16 mouse cellular contexts compared by ENCODE assay signal in genomic region chr12:108909846-108910433, GRCm38 (mm10). TPM values are rescaled to one million over a fixed set of nuclear protein-coding genes. Genes with fewer than 3 reads are reported as not detected.
DNase-seq lines count a peak whose midpoint lies in the region; ATAC-seq and TF ChIP-seq lines count a peak whose summit lies in the region.
"Had no signal": no experiment of that assay in that cellular context is flagged by ENCODE, and none has a peak within 500 bp of the region (broad histone marks: within the 10 kb centered on the region; RNA-seq: fewer than 3 reads in every experiment).

No protein-coding gene starts in this region.

- H3K4me1 ChIP-seq in hindbrain, embryonic 10.5 days (replicated peaks), result peaks cover 58% of the 10 kb centered on the region
- peaks cover 11% of the 10 kb centered on the region; the same call in 1 of the 2 replicates for H3K4me1 ChIP-seq in hindbrain, postnatal 0 days (ENCODE audit: insufficient read depth, low read length)
- H3K4me1 ChIP-seq in midbrain, embryonic 12.5 days, result peaks cover 78% of the 10 kb centered on the region
- peaks cover 90% of the 10 kb centered on the region for H3K4me1 ChIP-seq in midbrain, embryonic 13.5 days (replicated peaks)
- H3K4me1 ChIP-seq in embryonic fibroblast, embryonic 13.5 days (ENCODE audit: control insufficient read depth, insufficient read depth, low read length), result peaks cover 20% of the 10 kb centered on the region
- peaks cover 34% of the 10 kb centered on the region for H3K4me1 ChIP-seq in stomach, embryonic 16.5 days (ENCODE audit: control insufficient read depth, insufficient read depth, low read length)

- H3K27me3 ChIP-seq in hindbrain, embryonic 10.5 days (ENCODE audit: insufficient read depth, poor library complexity, severe bottlenecking), result peaks cover 5% of the 10 kb centered on the region; the same call in 1 of the 2 replicates
- H3K27me3 ChIP-seq in hindbrain, postnatal 0 days (ENCODE audit: insufficient read depth, low read length), result no peaks in the 10 kb centered on the region
- 0 out of 2 replicates have a peak, but pooled peaks cover 11% of the 10 kb centered on the region for H3K27me3 ChIP-seq in midbrain, embryonic 12.5 days
- H3K27me3 ChIP-seq in midbrain, embryonic 13.5 days, result peaks cover 8% of the 10 kb centered on the region
- H3K27me3 ChIP-seq in stomach, embryonic 16.5 days (ENCODE audit: control insufficient read depth, insufficient read depth, low read length), result no peaks in the 10 kb centered on the region

- no peak overlapping the region for H3K9ac ChIP-seq in hindbrain, postnatal 0 days (replicated peaks; ENCODE audit: low read length)
- H3K9ac ChIP-seq in midbrain, embryonic 12.5 days (replicated peaks), result no peak overlapping the region
- no peak overlapping the region for H3K9ac ChIP-seq in midbrain, embryonic 13.5 days (replicated peaks)
- H3K9ac ChIP-seq in stomach, embryonic 16.5 days (ENCODE audit: low read length), result no peak overlapping the region
- H3K9ac ChIP-seq: limb, embryonic 15.5 days had no signal

- H3K27ac ChIP-seq in hindbrain, embryonic 10.5 days, result peak overlapping the region; percentile 25; the same call in 1 of the 2 replicates
- no peak overlapping the region for H3K27ac ChIP-seq in hindbrain, postnatal 0 days
- peak overlapping the region; percentile 58 for H3K27ac ChIP-seq in midbrain, embryonic 12.5 days (replicated peaks)
- no peak overlapping the region for H3K27ac ChIP-seq in midbrain, embryonic 13.5 days
- H3K27ac ChIP-seq in embryonic fibroblast, embryonic 13.5 days (ENCODE audit: insufficient read depth, low read length), result peak overlapping the region; percentile 78
- H3K27ac ChIP-seq in stomach, embryonic 16.5 days (ENCODE audit: low read length), result peak overlapping the region; percentile 69
- H3K27ac ChIP-seq in gastrocnemius, adult 2 months, result no peak overlapping the region
- H3K27ac ChIP-seq: heart, adult 2 months; limb, embryonic 15.5 days had no signal

- TF ChIP-seq POLR2A in embryonic fibroblast, embryonic 13.5 days (IDR thresholded peaks at IDR 0.05; ENCODE audit: low read depth, low read length), result no peak

- TF ChIP-seq CTCF in hindbrain, postnatal 0 days (IDR thresholded peaks at IDR 0.05; ENCODE audit: low read depth), result no peak
- no peak for TF ChIP-seq CTCF in embryonic fibroblast, embryonic 13.5 days (IDR thresholded peaks at IDR 0.05; ENCODE audit: borderline replicate concordance, insufficient read depth, low read length)
- TF ChIP-seq CTCF in gastrocnemius, adult 2 months (IDR thresholded peaks at IDR 0.05), result no peak

- WGBS in hindbrain, embryonic 10.5 days, result 81% methylated on average over 8 of the region's 8 CpGs
- WGBS in hindbrain, postnatal 0 days, result 86% methylated on average over 8 of the region's 8 CpGs
- WGBS in midbrain, embryonic 12.5 days, result 84% methylated on average over 8 of the region's 8 CpGs
- 88% methylated on average over 8 of the region's 8 CpGs for WGBS in midbrain, embryonic 13.5 days
- WGBS in stomach, embryonic 16.5 days, result 46% methylated on average over 8 of the region's 8 CpGs

- intact Hi-C loops in gastrocnemius, adult 2 months (cut with DNase I), result loop anchor here (10.0 kb wide), 1 partner anchor 405 kb away; no protein-coding TSS in a partner anchor

- H3K9me3 ChIP-seq in hindbrain, embryonic 10.5 days, result no peaks in the 10 kb centered on the region
- no peaks in the 10 kb centered on the region for H3K9me3 ChIP-seq in hindbrain, postnatal 0 days (ENCODE audit: low read length)
- no peaks in the 10 kb centered on the region for H3K9me3 ChIP-seq in midbrain, embryonic 12.5 days
- H3K9me3 ChIP-seq in midbrain, embryonic 13.5 days, result no peaks in the 10 kb centered on the region
- no peaks in the 10 kb centered on the region for H3K9me3 ChIP-seq in stomach, embryonic 16.5 days (replicated peaks; ENCODE audit: control insufficient read depth, low read length)
- H3K9me3 ChIP-seq: limb, embryonic 15.5 days had no signal

- no peaks in the 10 kb centered on the region for H3K36me3 ChIP-seq in hindbrain, embryonic 10.5 days
- H3K36me3 ChIP-seq in hindbrain, postnatal 0 days (ENCODE audit: insufficient read depth, low read length), result no peaks in the 10 kb centered on the region
- H3K36me3 ChIP-seq in midbrain, embryonic 12.5 days, result no peaks in the 10 kb centered on the region
- H3K36me3 ChIP-seq in midbrain, embryonic 13.5 days, result no peaks in the 10 kb centered on the region
- no peaks in the 10 kb centered on the region for H3K36me3 ChIP-seq in stomach, embryonic 16.5 days (ENCODE audit: control insufficient read depth, insufficient read depth, low read length)
- H3K36me3 ChIP-seq: limb, embryonic 15.5 days had no signal

- ATAC-seq in hindbrain, postnatal 0 days, result no peak
- no peak for ATAC-seq in midbrain, embryonic 12.5 days (ENCODE audit: low FRiP score, low read depth)
- ATAC-seq in midbrain, embryonic 13.5 days, result no peak
- no peak for ATAC-seq in stomach, embryonic 16.5 days (ENCODE audit: insufficient read depth, low FRiP score)
- ATAC-seq: inflammation-experienced regulatory T-cells, adult 6 months had no signal

- H3K4me3 ChIP-seq in hindbrain, embryonic 10.5 days, result no peak overlapping the region
- no peak overlapping the region for H3K4me3 ChIP-seq in hindbrain, postnatal 0 days (ENCODE audit: low read length)
- no peak overlapping the region for H3K4me3 ChIP-seq in midbrain, embryonic 12.5 days
- no peak overlapping the region for H3K4me3 ChIP-seq in midbrain, embryonic 13.5 days (replicated peaks)
- no peak overlapping the region for H3K4me3 ChIP-seq in embryonic fibroblast, embryonic 13.5 days (ENCODE audit: insufficient read depth, low read length)
- H3K4me3 ChIP-seq in stomach, embryonic 16.5 days (replicated peaks; ENCODE audit: low read length), result no peak overlapping the region
- H3K4me3 ChIP-seq in gastrocnemius, adult 2 months, result no peak overlapping the region
- H3K4me3 ChIP-seq: heart, adult 2 months; limb, embryonic 15.5 days had no signal

- no peak for DNase-seq in hindbrain, embryonic 10.5 days (ENCODE audit: low spot score)
- no peak for DNase-seq in hindbrain, postnatal 0 days (ENCODE audit: low spot score)
- no peak for DNase-seq in gastrocnemius, adult 2 months
- DNase-seq: B cell, adult 2 months; cerebellum, adult 11-12 months; gastrocnemius, postnatal 10 days; heart, adult 2 months; kidney, postnatal 14 days; lung, adult 18-20 months; thymus, postnatal 25 days had no signal

- no peak overlapping the region for H3K4me2 ChIP-seq in hindbrain, postnatal 0 days (ENCODE audit: low read depth, low read length)
- no peak overlapping the region for H3K4me2 ChIP-seq in midbrain, embryonic 12.5 days (replicated peaks)
- H3K4me2 ChIP-seq in midbrain, embryonic 13.5 days (replicated peaks), result no peak overlapping the region
- H3K4me2 ChIP-seq in stomach, embryonic 16.5 days (ENCODE audit: low read depth, low read length), result no peak overlapping the region
- H3K4me2 ChIP-seq: limb, embryonic 15.5 days had no signal

RNA-seq across cellular contexts. Expression of gene Wars, which starts 16.0 kb away (rescaled TPM):
- polyA plus RNA-seq in hindbrain, embryonic 10.5 days (2016; fragmentation: Nextera tagmentation; extraction: Ambion mirVana), result 142 and 143 TPM in 2 replicates
- total RNA-seq in hindbrain, postnatal 0 days (2014; rRNA removed), result 114 and 123 TPM in 2 replicates
- polyA plus RNA-seq in hindbrain, postnatal 0 days (2015; fragmentation: Nextera tagmentation; extraction: Ambion mirVana), result 92.4 and 95.4 TPM in 2 replicates
- 124 TPM in 2 replicates for polyA plus RNA-seq in midbrain, embryonic 12.5 days (2016; fragmentation: Nextera tagmentation; extraction: Ambion mirVana)
- 107 and 108 TPM in 2 replicates for polyA plus RNA-seq in midbrain, embryonic 13.5 days (2015; fragmentation: Nextera tagmentation; extraction: Ambion mirVana)
- polyA plus RNA-seq in embryonic fibroblast, embryonic 13.5 days (2011; ENCODE audit: insufficient read length, low read depth, missing spikeins), result 80.1 and 83.5 TPM in 2 replicates
- polyA plus RNA-seq in stomach, embryonic 16.5 days (2015; fragmentation: Nextera tagmentation; extraction: Ambion mirVana), result 90.5 and 102 TPM in 2 replicates
- 10 to 100 TPM; 28.4 to 29.1 TPM for total RNA-seq in gastrocnemius, adult 2 months (2021)

RNA-seq across cellular contexts. Expression of gene Wdr25, which starts 16.5 kb away (rescaled TPM):
- polyA plus RNA-seq in hindbrain, embryonic 10.5 days (2016; fragmentation: Nextera tagmentation; extraction: Ambion mirVana), result 9.0 and 10.4 TPM in 2 replicates
- total RNA-seq in hindbrain, postnatal 0 days (2014; rRNA removed), result 5.8 and 7.4 TPM in 2 replicates
- polyA plus RNA-seq in hindbrain, postnatal 0 days (2015; fragmentation: Nextera tagmentation; extraction: Ambion mirVana), result 4.7 and 5.4 TPM in 2 replicates
- 8.6 and 9.0 TPM in 2 replicates for polyA plus RNA-seq in midbrain, embryonic 12.5 days (2016; fragmentation: Nextera tagmentation; extraction: Ambion mirVana)
- polyA plus RNA-seq in midbrain, embryonic 13.5 days (2015; fragmentation: Nextera tagmentation; extraction: Ambion mirVana), result 6.2 and 9.1 TPM in 2 replicates
- 2.8 and 4.8 TPM in 2 replicates for polyA plus RNA-seq in embryonic fibroblast, embryonic 13.5 days (2011; ENCODE audit: insufficient read length, low read depth, missing spikeins)
- 7.3 and 7.6 TPM in 2 replicates for polyA plus RNA-seq in stomach, embryonic 16.5 days (2015; fragmentation: Nextera tagmentation; extraction: Ambion mirVana)
- total RNA-seq in gastrocnemius, adult 2 months (2021), result 1 to 10 TPM; 2.5 to 5.3 TPM

Comparison
In these comparisons a context has a peak if more than half of its experiments do, and no peak if none do; other contexts are left out.
1. H3K27ac ChIP-seq: peak in hindbrain, embryonic 10.5 days (single experiment), midbrain, embryonic 12.5 days (single experiment), embryonic fibroblast, embryonic 13.5 days (single experiment) and stomach, embryonic 16.5 days (single experiment); none in hindbrain, postnatal 0 days (single experiment), midbrain, embryonic 13.5 days (single experiment) and gastrocnemius, adult 2 months (single experiment).